Mouse (Mus musculus) midbrain, embryonic 15.5 days (tissue): ENCODE results near the gene Ikzf4. TPM values are rescaled to one million over a fixed set of nuclear protein-coding genes. Genes with fewer than 3 reads are reported as not detected.
"Not testable (repeated sequence)": the region's sequence is repeated elsewhere in the genome, so short reads cannot be mapped to it uniquely, and the experiment has no call there.

Experiments used
- ATAC-seq: fragments of 200-750 bp; cut with Nextera tagmentation; replicated peaks from 2 replicates; pipeline ENCODE4 v1.8.0; 2017; ENCODE audit warnings: moderate TSS enrichment
- H3K27ac ChIP-seq: fragments of 300-500 bp; sonication (generic); 2 replicates; pipeline ENCODE4 v1.5.1; 2015; ENCODE audit warnings: mild to moderate bottlenecking, inconsistent platforms
- H3K27me3 ChIP-seq: fragments of 300-500 bp; sonication (generic); replicated peaks from 2 replicates; pipeline ENCODE4 v1.6.1; 2015; ENCODE audit warnings: inconsistent platforms
- H3K36me3 ChIP-seq: fragments of 300-500 bp; sonication (generic); replicated peaks from 2 replicates; pipeline ENCODE4 v1.6.1; 2015; ENCODE audit warnings: inconsistent platforms
- H3K4me1 ChIP-seq: fragments of 300-500 bp; sonication (generic); 2 replicates; pipeline ENCODE4 v1.6.1; 2015; ENCODE audit warnings: inconsistent platforms
- H3K4me2 ChIP-seq: fragments of 300-500 bp; sonication (generic); 2 replicates; pipeline ENCODE4 v1.6.1; 2015; ENCODE audit warnings: inconsistent platforms, mild to moderate bottlenecking, moderate library complexity
- H3K4me3 ChIP-seq: fragments of 300-500 bp; sonication (generic); 2 replicates; pipeline ENCODE4 v1.5.1; 2015; ENCODE audit warnings: mild to moderate bottlenecking, inconsistent platforms
- H3K9ac ChIP-seq: fragments of 300-500 bp; sonication (generic); 2 replicates; pipeline ENCODE4 v1.6.1; 2015; ENCODE audit warnings: mild to moderate bottlenecking, inconsistent platforms
- H3K9me3 ChIP-seq: fragments of 300-500 bp; sonication (generic); 2 replicates; pipeline ENCODE4 v1.6.1; 2016; ENCODE audit warnings: inconsistent platforms
- WGBS: fragments of 180-500 bp; shearing (Covaris S2); methylation state at CpG from one replicate; pipeline ENCODE4 v1.1.7; 2015; ENCODE audit warnings: mixed read lengths; 5-methylcytosine and 5-hydroxymethylcytosine counted together
- polyA plus RNA-seq: library from polyadenylated mRNA; unstranded; fragments of >200 nt; fragmentation: Nextera tagmentation; extraction: Ambion mirVana; gene quantifications from 2 replicates; pipeline ENCODE4 v1.2.1, GENCODE M21; 2015

The Ikzf4 gene
- polyA plus RNA-seq, 1 experiment from 2014 or later: 23.1 TPM

DNA sequence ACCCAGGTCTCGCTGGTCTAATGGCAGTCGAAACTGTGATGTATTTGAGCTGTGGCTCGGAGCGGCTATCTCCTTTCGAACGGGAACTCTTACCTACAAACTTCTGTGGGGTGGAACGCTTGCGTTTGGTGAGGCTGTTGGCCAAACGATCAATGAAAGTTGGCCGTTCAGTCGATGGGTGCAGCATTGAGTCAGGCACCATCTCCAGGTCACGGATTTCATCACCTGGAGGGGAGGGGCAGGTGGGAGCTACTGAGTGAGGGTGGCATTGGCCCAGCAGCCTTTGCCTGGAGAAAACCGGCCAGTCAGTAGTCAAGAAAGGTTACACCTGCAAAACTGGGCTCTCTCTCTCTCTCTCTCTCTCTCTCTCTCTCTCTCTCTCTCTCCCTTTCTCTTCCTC is 10.1 kb downstream of the Ikzf4 start:
- ATAC-seq: no peak

DNA sequence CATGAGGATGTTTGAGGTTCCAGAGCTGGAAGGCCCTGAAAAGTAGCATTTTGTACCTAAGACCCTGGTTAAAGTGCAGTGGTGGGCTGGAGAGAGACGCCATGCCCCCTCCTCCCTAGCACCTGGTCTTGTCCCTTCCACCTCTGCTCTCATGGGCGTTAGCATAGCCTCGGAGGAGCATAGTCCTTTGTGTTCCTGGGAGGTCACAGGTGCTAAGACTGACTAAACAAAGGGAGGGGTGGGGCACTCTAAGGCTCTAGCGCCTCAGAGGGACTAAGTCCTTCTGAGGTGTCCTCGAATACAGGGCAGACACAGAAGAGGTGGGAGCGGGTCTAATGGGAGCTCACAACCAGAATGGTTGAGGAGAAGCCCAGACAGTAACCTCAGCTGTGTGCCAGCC is 14.2 kb downstream of the Ikzf4 start:
- Histone ChIP-seq H3K4me3 (no peak overlapping the region), H3K27ac (no peak overlapping the region), H3K4me2 (no peak overlapping the region), H3K9me3 (no peaks in the 10 kb centered on the region), H3K4me1 (no peaks in the 10 kb centered on the region), H3K27me3 (no peaks in the 10 kb centered on the region), H3K36me3 (peaks cover 32% of the 10 kb centered on the region), H3K9ac (no peak overlapping the region)
- ATAC-seq: no peak
- WGBS: 23% methylated on average over 6 of the region's 6 CpGs

More for the DNA sequence above, 10.1 kb downstream of the Ikzf4 start:
- Histone ChIP-seq H3K4me1 (no peaks in the 10 kb centered on the region), H3K9me3 (no peaks in the 10 kb centered on the region), H3K9ac (no peak overlapping the region), H3K4me3 (no peak overlapping the region), H3K4me2 (no peak overlapping the region), H3K27ac (no peak overlapping the region), H3K27me3 (no peaks in the 10 kb centered on the region), H3K36me3 (peaks cover 48% of the 10 kb centered on the region)
- whole genome bisulfite sequencing: 97% methylated on average over 13 of the region's 13 CpGs

DNA sequence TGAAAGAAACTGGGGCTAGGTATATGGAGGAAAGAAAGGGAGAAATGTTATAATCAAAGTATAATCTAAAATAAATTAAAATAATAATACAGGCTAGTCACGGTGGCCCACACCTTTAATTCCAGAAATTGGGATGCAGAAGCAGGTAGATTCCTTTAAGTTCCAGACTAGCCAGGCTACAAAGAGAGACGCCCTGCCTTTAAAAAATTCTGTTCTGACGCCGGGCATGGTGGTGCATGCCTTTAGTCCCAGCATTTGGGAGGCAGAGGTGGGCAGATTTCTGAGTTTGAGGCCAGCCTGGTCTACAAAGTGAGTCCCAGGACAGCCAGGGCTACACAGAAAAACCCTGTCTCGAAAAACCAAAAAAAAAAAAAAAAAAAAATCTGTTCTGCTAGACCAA is 15.5 kb downstream of the Ikzf4 start:
- ATAC-seq, H3K27ac ChIP-seq: not testable (repeated sequence)
- WGBS: 89% methylated on average over 5 of the region's 5 CpGs

DNA sequence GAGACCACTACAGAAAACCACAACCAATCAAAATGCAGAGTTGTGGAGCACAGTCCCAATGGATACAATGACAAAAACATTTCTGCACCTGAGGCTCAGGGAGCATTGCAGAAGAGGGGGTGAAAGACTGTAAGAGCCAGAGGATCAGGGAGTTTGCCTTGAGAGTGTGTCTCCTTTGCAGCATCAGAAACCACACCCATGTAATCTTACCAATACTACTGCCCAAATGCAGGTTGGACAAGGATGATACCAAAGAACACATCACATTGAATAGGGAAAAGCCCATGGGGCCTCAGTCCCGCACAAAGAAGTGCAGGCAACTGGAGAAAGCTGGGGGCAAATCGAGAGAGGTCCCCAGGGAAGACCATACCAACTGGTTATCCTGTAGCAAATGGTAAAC is 16.0 kb downstream of the Ikzf4 start:
- WGBS: 68% methylated on average over 2 of the region's 2 CpGs
- no peak overlapping the region for H3K4me2 ChIP-seq
- no peak overlapping the region for H3K9ac ChIP-seq
- no peak for ATAC-seq
- H3K4me1 ChIP-seq: peaks cover 9% of the 10 kb centered on the region
- no peaks in the 10 kb centered on the region for H3K9me3 ChIP-seq
- H3K27ac ChIP-seq: no peak overlapping the region
- H3K36me3 ChIP-seq: peaks cover 23% of the 10 kb centered on the region
- no peak overlapping the region for H3K4me3 ChIP-seq
- H3K27me3 ChIP-seq: no peaks in the 10 kb centered on the region

More for the DNA sequence above, 15.5 kb downstream of the Ikzf4 start:
- H3K9ac ChIP-seq, H3K4me2 ChIP-seq, H3K9me3 ChIP-seq, H3K27me3 ChIP-seq, H3K4me1 ChIP-seq, H3K4me3 ChIP-seq: not testable (repeated sequence)
- H3K36me3 ChIP-seq: peaks cover 25% of the 10 kb centered on the region

DNA sequence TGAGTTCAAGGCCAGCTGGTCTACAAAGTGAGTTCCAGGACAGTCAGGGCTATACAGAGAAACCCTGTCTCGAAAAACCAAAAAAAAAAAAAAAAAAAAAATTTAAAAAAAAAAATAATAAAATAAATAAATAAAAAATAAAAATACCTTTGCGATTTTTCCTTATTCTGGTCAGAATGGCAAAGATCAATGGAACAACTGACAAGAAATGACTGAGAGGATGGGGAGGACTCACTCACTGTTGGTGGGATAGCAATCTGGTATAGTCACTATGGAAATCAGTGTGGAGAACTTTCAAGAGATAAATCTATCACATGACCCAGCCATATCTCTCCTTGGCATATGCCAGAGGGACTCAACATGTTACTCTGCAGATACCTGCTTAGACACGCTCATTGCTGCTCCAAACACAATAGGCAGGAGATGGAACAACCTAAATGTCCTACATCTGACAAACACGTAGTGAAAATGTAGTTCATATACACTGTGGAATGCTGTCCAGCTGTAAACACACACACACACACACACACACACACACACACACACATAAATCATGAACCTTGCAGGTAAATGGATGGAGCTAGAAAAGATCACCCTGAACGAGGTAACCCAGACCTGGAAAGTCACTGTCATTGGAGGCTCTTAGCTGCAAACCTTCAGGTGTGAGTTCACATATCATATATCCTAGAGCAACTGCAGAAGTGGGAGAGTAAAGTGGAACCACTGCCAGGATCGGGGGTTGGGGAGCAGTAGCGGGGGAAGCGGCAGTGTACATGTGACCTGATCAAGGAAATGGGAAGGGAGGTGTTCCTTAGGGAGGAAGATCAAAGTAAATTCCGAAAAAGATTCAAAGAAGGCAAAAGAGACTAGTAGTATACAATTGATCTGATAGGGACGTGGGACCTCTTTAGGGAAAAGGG is 18.1 kb downstream of the Ikzf4 start:
- H3K27ac ChIP-seq: peak overlapping the region; percentile 87; the same call in 1 of the 2 replicates

DNA sequence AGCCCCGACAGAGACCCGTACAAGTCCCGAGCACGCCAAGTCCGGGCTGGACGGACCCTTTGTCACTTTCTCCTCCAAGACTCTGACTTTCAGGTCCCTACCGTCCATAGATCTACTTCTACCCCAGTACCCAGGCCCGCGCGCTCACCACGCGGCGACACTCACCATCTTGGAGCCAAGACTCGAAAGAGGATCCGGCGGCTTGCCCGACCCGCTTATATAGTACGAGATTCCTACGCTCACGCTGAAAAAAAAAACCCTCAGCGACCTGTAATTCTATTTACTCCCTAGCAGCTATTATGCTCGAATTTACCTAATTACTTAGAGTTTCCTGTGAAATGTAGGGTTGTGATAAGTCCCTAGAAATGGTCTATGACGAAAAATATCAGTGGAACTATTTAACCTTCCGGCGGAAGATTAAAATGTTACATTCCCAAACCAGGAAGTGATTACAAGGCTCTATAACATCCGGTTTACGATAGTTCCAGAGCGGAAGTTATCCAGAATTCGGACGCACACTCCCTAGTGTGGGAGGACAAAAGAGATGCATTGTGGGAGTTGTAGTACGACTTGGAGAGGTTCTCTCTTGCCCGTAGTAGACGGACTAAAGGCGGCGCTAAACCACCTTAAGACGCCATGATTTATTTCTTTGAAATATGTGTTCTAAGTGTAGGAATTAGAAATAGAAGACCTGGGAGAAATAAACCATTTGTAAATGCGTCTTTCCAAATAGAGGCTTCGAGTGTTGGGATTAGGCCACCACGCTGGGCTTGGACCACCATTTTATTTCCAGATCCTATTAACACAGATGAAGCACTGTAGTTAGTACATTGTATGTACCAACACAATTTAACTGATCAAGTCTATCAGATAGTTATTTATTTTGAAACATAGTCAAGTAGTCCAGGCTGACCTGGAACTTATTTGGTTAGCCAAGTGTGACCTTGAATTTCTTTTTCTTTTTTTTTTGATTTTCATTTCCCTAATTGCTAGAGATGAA is 19.2 kb downstream of the Ikzf4 start, which contains the start of gene Rps26:
TSS of gene Rps26 (minus strand) at position 437 of the 1,000 bp plus-strand sequence.
- Histone ChIP-seq H3K4me3 (peak within 1 kb of the TSS; percentile 70), H3K27me3 (no peaks in the 10 kb centered on the region), H3K27ac (peak within 1 kb of the TSS; percentile 87), H3K4me2 (peak within 1 kb of the TSS; percentile 70), H3K4me1 (peaks cover 9% of the 10 kb centered on the region), H3K9ac (peak within 1 kb of the TSS; percentile 78), H3K9me3 (no peaks in the 10 kb centered on the region), H3K36me3 (peaks cover 10% of the 10 kb centered on the region; the same call in 1 of the 2 replicates)
- WGBS: 1% methylated on average over 40 of the region's 40 CpGs
- peak; percentile 96 for ATAC-seq

More for the DNA sequence above, 18.1 kb downstream of the Ikzf4 start:
- no peaks in the 10 kb centered on the region for H3K9me3 ChIP-seq
- no peak overlapping the region for H3K4me3 ChIP-seq
- H3K9ac ChIP-seq: no peak overlapping the region
- H3K4me2 ChIP-seq: 0 out of 2 replicates have a peak overlapping the region, but pooled peaks have one; percentile 48
- H3K36me3 ChIP-seq: peaks cover 12% of the 10 kb centered on the region
- peaks cover 9% of the 10 kb centered on the region for H3K4me1 ChIP-seq
- H3K27me3 ChIP-seq: no peaks in the 10 kb centered on the region
- 91% methylated on average over 10 of the region's 10 CpGs for WGBS
- no peak for ATAC-seq

DNA sequence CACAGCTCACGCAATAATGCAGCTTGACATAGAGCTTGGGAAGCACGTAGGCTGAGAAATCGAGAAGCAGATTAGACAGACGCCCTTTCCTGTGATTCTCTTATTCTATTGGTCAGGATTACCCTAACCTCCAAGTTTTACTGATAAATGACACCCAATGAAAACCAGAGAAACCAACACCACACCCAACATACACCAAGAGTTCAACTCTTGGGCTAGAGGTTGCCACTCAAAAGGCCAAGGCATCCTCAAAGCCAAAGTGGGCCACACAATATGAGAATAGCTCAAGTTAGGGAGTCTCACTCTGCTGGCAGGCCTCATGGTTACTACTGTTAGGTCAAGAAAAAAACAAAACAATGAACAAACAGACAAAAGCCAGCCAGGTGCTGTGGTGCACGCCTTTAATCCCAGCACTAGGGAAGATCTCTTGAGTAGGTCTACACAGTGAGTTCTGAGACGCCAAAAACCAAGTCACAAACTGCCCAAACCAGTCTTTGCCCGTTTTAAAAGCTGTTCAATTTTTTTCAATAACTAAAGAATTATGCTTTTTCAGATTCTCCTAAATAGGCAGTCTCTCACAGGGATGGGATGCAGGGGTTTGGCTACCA is 20.4 kb downstream of the Ikzf4 start:
- peak overlapping the region; percentile 70 for H3K4me3 ChIP-seq
- peak overlapping the region; percentile 70 for H3K4me2 ChIP-seq
- peaks cover 10% of the 10 kb centered on the region; the same call in 1 of the 2 replicates for H3K36me3 ChIP-seq
- H3K4me1 ChIP-seq: peaks cover 9% of the 10 kb centered on the region
- no peaks in the 10 kb centered on the region for H3K27me3 ChIP-seq
- 0 out of 2 replicates have a peak overlapping the region, but pooled peaks have one; percentile 70 for H3K27ac ChIP-seq
- WGBS: 52% methylated on average over 7 of the region's 7 CpGs
- ATAC-seq: no peak
- no peaks in the 10 kb centered on the region for H3K9me3 ChIP-seq
- H3K9ac ChIP-seq: peak overlapping the region; percentile 78

DNA sequence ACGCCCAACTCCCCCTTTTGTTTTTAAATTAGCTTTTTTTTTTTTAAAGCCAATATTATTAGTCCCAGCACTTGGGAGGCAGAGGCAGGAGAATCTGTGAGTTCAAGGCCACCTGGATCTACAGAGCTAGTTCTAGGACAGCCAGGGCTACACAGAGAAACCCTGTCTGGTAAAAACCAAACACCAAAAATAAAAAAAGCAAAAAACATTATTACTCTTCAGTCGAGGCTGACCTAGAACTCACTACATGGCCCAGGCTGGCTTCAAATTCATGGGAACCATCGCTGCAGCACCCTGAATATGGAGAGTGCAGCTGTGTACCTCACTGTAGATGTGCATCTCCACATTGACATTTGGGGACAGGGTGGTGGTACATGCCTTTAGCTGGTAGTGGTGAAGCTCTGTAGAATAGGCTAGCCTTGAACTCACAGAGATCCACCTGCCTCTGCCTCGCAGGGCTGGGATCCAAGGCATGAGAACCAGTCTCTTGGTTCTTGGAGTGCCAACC is 22.6 kb downstream of the Ikzf4 start:
- not testable (repeated sequence) for H3K4me3 ChIP-seq, H3K9me3 ChIP-seq, ATAC-seq, H3K36me3 ChIP-seq, H3K4me1 ChIP-seq, H3K4me2 ChIP-seq, H3K27me3 ChIP-seq, H3K27ac ChIP-seq, H3K9ac ChIP-seq
- 87% methylated on average over 4 of the region's 4 CpGs for WGBS

DNA sequence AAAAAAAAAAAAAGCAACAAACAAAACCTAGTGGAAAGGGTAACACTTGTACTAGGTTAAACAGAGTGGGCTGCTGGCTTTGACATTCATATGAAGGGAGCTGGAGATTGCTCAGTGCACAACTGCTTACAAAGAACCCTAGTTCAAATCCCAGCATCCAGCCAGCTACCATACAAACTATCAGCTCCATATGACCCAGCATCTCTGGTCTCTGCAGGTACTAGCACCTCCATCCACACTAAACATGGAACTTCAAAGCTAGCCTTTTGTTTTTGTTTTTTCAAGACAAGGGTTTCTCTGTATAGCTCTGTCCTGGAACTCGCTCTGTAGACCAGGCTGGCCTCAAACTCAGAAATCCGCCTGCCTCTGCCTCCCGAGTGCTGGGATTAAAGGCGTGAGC is 23.1 kb downstream of the Ikzf4 start:
- H3K9me3 ChIP-seq: no peaks in the 10 kb centered on the region
- WGBS: 88% methylated on average over 4 of the region's 4 CpGs
- H3K27ac ChIP-seq: no peak overlapping the region
- peaks cover 10% of the 10 kb centered on the region; the same call in 1 of the 2 replicates for H3K36me3 ChIP-seq
- H3K4me3 ChIP-seq: no peak overlapping the region
- peaks cover 9% of the 10 kb centered on the region for H3K4me1 ChIP-seq
- H3K4me2 ChIP-seq: no peak overlapping the region
- no peaks in the 10 kb centered on the region for H3K27me3 ChIP-seq
- no peak overlapping the region for H3K9ac ChIP-seq
- ATAC-seq: no peak

DNA sequence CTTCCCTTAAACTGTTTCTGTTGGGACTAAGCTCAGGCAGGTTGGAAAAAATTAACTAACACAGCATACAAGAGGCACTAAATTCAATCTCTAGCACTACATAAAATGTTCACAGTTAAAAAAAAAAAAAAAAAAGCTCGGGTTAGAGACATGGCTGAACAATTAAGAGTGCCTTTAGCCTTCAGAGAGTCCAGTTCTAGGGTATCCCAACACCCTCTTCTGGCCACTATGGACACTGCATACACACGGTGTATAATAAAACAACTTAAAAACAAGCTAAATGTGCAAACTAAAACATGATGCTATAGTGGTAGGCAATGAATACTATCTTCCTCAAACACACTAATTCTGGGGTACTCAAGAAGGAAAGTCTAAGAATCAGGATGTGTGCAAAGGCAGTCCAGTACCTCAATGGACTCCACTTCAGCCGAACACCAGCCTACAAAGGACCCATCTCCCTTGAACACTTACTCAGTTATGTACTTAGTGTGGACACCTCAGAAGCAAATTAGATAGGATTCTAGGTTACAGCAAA is 23.7 kb downstream of the Ikzf4 start:
- WGBS: 83% methylated on average over 3 of the region's 3 CpGs
- Histone ChIP-seq H3K4me1 (peaks cover 9% of the 10 kb centered on the region), H3K36me3 (peaks cover 10% of the 10 kb centered on the region; the same call in 1 of the 2 replicates), H3K27me3 (no peaks in the 10 kb centered on the region), H3K4me3 (no peak overlapping the region), H3K9me3 (no peaks in the 10 kb centered on the region), H3K9ac (no peak overlapping the region), H3K4me2 (no peak overlapping the region), H3K27ac (no peak overlapping the region)
- no peak for ATAC-seq

DNA sequence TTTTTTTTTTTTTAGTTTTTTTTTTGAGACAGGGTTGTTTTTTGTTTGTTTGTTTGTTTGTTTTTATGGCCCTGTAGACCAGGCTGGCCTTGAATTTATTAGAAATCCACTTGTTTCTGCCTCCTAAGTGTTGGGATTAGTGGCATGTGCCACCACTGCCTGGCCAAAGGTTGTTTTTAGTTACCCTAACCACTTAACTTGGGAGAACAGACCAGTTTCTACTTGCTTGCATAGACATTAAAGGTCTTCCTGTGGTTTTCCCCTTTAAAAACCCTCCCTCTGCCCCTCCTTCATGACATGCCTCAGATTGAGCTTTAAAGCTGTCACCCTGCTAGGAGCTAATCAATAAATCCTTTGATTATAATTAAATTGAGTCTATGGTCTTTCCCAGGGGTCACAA is 25.6 kb downstream of the Ikzf4 start:
- H3K4me1 ChIP-seq: peaks cover 5% of the 10 kb centered on the region
- no peaks in the 10 kb centered on the region for H3K27me3 ChIP-seq
- H3K36me3 ChIP-seq: peaks cover 10% of the 10 kb centered on the region; the same call in 1 of the 2 replicates
- no peaks in the 10 kb centered on the region for H3K9me3 ChIP-seq
- no peak for ATAC-seq
- no peak overlapping the region for H3K9ac ChIP-seq
- H3K4me2 ChIP-seq: no peak overlapping the region
- H3K4me3 ChIP-seq: no peak overlapping the region
- H3K27ac ChIP-seq: no peak overlapping the region
